Mouse (Mus musculus) CD4-positive, CD25-positive, alpha-beta regulatory T cell, adult 2 months (primary cell): ENCODE measurements around the gene Nrxn3.

Experiments
- DNase-seq: peaks from one replicate; pipeline ENCODE4 v3.0.0-alpha.2; 2012; ENCODE audit warnings: low read depth, low spot score

Nrxn3 gene

GRCm38 (mm10) chr12:89508970-89509369, 786.3 kb downstream of the Nrxn3 start:
- DNase-seq = no peak

GRCm38 (mm10) chr12:89513759-89514158, 791.1 kb downstream of the Nrxn3 start:
- DNase-seq = peak; percentile 64

GRCm38 (mm10) chr12:89516046-89516445, 793.4 kb downstream of the Nrxn3 start:
- no peak for DNase-seq

- DNase-seq = no peak
Measured at GRCm38 (mm10) chr12:89530679-89531350, 808.1 kb downstream of the Nrxn3 start.

GRCm38 (mm10) chr12:89551291-89551690, 828.6 kb downstream of the Nrxn3 start:
- DNase-seq = no peak

GRCm38 (mm10) chr12:89553223-89553880, 830.7 kb downstream of the Nrxn3 start:
- DNase-seq = no peak

- no peak for DNase-seq
Measured at GRCm38 (mm10) chr12:89554171-89554570, 831.5 kb downstream of the Nrxn3 start.

- DNase-seq = peak; percentile 1
Measured at GRCm38 (mm10) chr12:89554740-89555430, 832.2 kb downstream of the Nrxn3 start.

GRCm38 (mm10) chr12:89558921-89559320, 836.2 kb downstream of the Nrxn3 start:
- DNase-seq = no peak

- no peak for DNase-seq
Measured at GRCm38 (mm10) chr12:89561989-89562565, 839.4 kb downstream of the Nrxn3 start.

GRCm38 (mm10) chr12:89568723-89569377, 846.2 kb downstream of the Nrxn3 start:
- DNase-seq = no peak

- no peak for DNase-seq
Measured at GRCm38 (mm10) chr12:89592459-89592858, 869.8 kb downstream of the Nrxn3 start.

- DNase-seq = no peak
Measured at GRCm38 (mm10) chr12:89613670-89614069, 891.0 kb downstream of the Nrxn3 start.

GRCm38 (mm10) chr12:89625746-89626145, 903.1 kb downstream of the Nrxn3 start:
- DNase-seq = no peak

- DNase-seq = no peak
Measured at GRCm38 (mm10) chr12:89640046-89640445, 917.4 kb downstream of the Nrxn3 start.

- no peak for DNase-seq
Measured at GRCm38 (mm10) chr12:89641460-89641859, 918.8 kb downstream of the Nrxn3 start.

GRCm38 (mm10) chr12:89653211-89653610, 930.5 kb downstream of the Nrxn3 start:
- no peak for DNase-seq

- DNase-seq = no peak
Measured at GRCm38 (mm10) chr12:89661219-89661618, 938.5 kb downstream of the Nrxn3 start.

GRCm38 (mm10) chr12:89668856-89669255, 946.2 kb downstream of the Nrxn3 start:
- DNase-seq = no peak

GRCm38 (mm10) chr12:89672819-89673218, 950.1 kb downstream of the Nrxn3 start:
- no peak for DNase-seq

GRCm38 (mm10) chr12:89685633-89686032, 963.0 kb downstream of the Nrxn3 start:
- DNase-seq = no peak

- DNase-seq = no peak
Measured at GRCm38 (mm10) chr12:89689086-89689485, 966.4 kb downstream of the Nrxn3 start.
